Mouse (Mus musculus) heart, embryonic 12.5 days (tissue): Measurements from ENCODE around the gene Smurf2. TPM values are rescaled to one million over a fixed set of nuclear protein-coding genes. Genes with fewer than 3 reads are reported as not detected.

Experiments
- ATAC-seq: fragments of 200-750 bp; cut with Nextera tagmentation; 2 replicates; pipeline ENCODE4 v1.8.0; 2017; ENCODE audit warnings: moderate TSS enrichment, moderate library complexity; ENCODE audit not compliant: insufficient number of reproducible peaks, low FRiP score
- H3K27ac ChIP-seq: fragments of 300-500 bp; sonication (generic); 2 replicates; pipeline ENCODE4 v1.5.1; 2016; ENCODE audit warnings: mild to moderate bottlenecking, moderate library complexity; ENCODE audit not compliant: poor library complexity, severe bottlenecking
- H3K27me3 ChIP-seq: fragments of 300-500 bp; sonication (generic); replicated peaks from 2 replicates; pipeline ENCODE4 v1.6.1; 2016; ENCODE audit warnings: mild to moderate bottlenecking, moderate library complexity
- H3K36me3 ChIP-seq: fragments of 300-500 bp; sonication (generic); 2 replicates; pipeline ENCODE4 v1.6.1; 2016; ENCODE audit warnings: mild to moderate bottlenecking, moderate library complexity
- H3K4me1 ChIP-seq: fragments of 300-500 bp; sonication (generic); replicated peaks from 2 replicates; pipeline ENCODE4 v1.6.1; 2016; ENCODE audit warnings: mild to moderate bottlenecking
- H3K4me2 ChIP-seq: fragments of 300-500 bp; sonication (generic); 2 replicates; pipeline ENCODE4 v1.6.1; 2016; ENCODE audit warnings: mild to moderate bottlenecking, moderate library complexity
- H3K4me3 ChIP-seq: fragments of 300-500 bp; sonication (generic); 2 replicates; pipeline ENCODE4 v1.5.1; 2016; ENCODE audit warnings: mild to moderate bottlenecking
- H3K9ac ChIP-seq: fragments of 300-500 bp; sonication (generic); 2 replicates; pipeline ENCODE4 v1.6.1; 2016; ENCODE audit warnings: mild to moderate bottlenecking, moderate library complexity
- H3K9me3 ChIP-seq: fragments of 300-500 bp; sonication (generic); replicated peaks from 2 replicates; pipeline ENCODE4 v1.6.1; 2016; ENCODE audit warnings: mild to moderate bottlenecking, moderate library complexity
- WGBS: fragments of 180-500 bp; shearing (Covaris S2); methylation state at CpG from one replicate; pipeline ENCODE4 v1.1.7; 2016; 5-methylcytosine and 5-hydroxymethylcytosine counted together
- polyA plus RNA-seq: library from polyadenylated mRNA; unstranded; fragments of >200 nt; fragmentation: Nextera tagmentation; extraction: Ambion mirVana; gene quantifications from 2 replicates; pipeline ENCODE4 v1.2.1, GENCODE M21; 2016

The Smurf2 gene
- polyA plus RNA-seq, 1 experiment from 2014 or later, result 12.0 TPM

- H3K4me2 ChIP-seq, result no peak overlapping the region
- H3K27me3 ChIP-seq, result no peaks in the 10 kb centered on the region
- peaks cover 61% of the 10 kb centered on the region for H3K36me3 ChIP-seq
- H3K9me3 ChIP-seq, result no peaks in the 10 kb centered on the region
- 79% methylated on average over 6 of the region's 6 CpGs for WGBS
- H3K4me1 ChIP-seq, result peaks cover 34% of the 10 kb centered on the region
- no peak overlapping the region for H3K4me3 ChIP-seq
- H3K9ac ChIP-seq, result no peak overlapping the region
- ATAC-seq, result no peak
- no peak overlapping the region for H3K27ac ChIP-seq
These were observed 99.1 kb downstream of the Smurf2 start for GRCm38 (mm10) chr11:106821397-106821796.

GRCm38 (mm10) chr11:106820972-106821371 is 99.5 kb downstream of the Smurf2 start:
- no peak overlapping the region for H3K27ac ChIP-seq
- H3K9ac ChIP-seq, result no peak overlapping the region
- H3K4me2 ChIP-seq, result no peak overlapping the region
- WGBS, result 40% methylated on average over 4 of the region's 4 CpGs
- H3K36me3 ChIP-seq, result peaks cover 60% of the 10 kb centered on the region
- no peak for ATAC-seq
- H3K4me1 ChIP-seq, result peaks cover 34% of the 10 kb centered on the region
- H3K27me3 ChIP-seq, result no peaks in the 10 kb centered on the region
- no peak overlapping the region for H3K4me3 ChIP-seq
- no peaks in the 10 kb centered on the region for H3K9me3 ChIP-seq

- H3K4me1 ChIP-seq, result peaks cover 34% of the 10 kb centered on the region
- WGBS, result 89% methylated on average over 6 of the region's 6 CpGs
- no peaks in the 10 kb centered on the region for H3K27me3 ChIP-seq
- H3K4me2 ChIP-seq, result no peak overlapping the region
- peaks cover 62% of the 10 kb centered on the region for H3K36me3 ChIP-seq
- H3K4me3 ChIP-seq, result no peak overlapping the region
- ATAC-seq, result no peak
- H3K9me3 ChIP-seq, result no peaks in the 10 kb centered on the region
- H3K9ac ChIP-seq, result no peak overlapping the region
- no peak overlapping the region for H3K27ac ChIP-seq
These were observed 100.3 kb downstream of the Smurf2 start for GRCm38 (mm10) chr11:106820252-106820651.

GRCm38 (mm10) chr11:106819595-106819994 is 100.9 kb downstream of the Smurf2 start:
- no peaks in the 10 kb centered on the region for H3K9me3 ChIP-seq
- H3K4me3 ChIP-seq, result no peak overlapping the region
- WGBS, result 85% methylated on average over 9 of the region's 9 CpGs
- H3K36me3 ChIP-seq, result peaks cover 64% of the 10 kb centered on the region
- H3K27ac ChIP-seq, result no peak overlapping the region
- no peaks in the 10 kb centered on the region for H3K27me3 ChIP-seq
- H3K9ac ChIP-seq, result no peak overlapping the region
- no peak for ATAC-seq
- peaks cover 34% of the 10 kb centered on the region for H3K4me1 ChIP-seq
- no peak overlapping the region for H3K4me2 ChIP-seq

GRCm38 (mm10) chr11:106818341-106818740 is 102.2 kb downstream of the Smurf2 start:
- Histone ChIP-seq H3K27ac (peak overlapping the region; percentile 66), H3K9ac (no peak overlapping the region), H3K27me3 (no peaks in the 10 kb centered on the region), H3K4me1 (peaks cover 34% of the 10 kb centered on the region), H3K36me3 (peaks cover 67% of the 10 kb centered on the region), H3K4me2 (peak overlapping the region; percentile 51), H3K4me3 (0 out of 2 replicates have a peak overlapping the region, but pooled peaks have one; percentile 18), H3K9me3 (no peaks in the 10 kb centered on the region)
- 19% methylated on average over 9 of the region's 9 CpGs for WGBS
- ATAC-seq, result peak; percentile 58; the same call in 1 of the 2 replicates

- 83% methylated on average over 6 of the region's 6 CpGs for WGBS
- Histone ChIP-seq H3K4me1 (peaks cover 34% of the 10 kb centered on the region), H3K27ac (peak overlapping the region; percentile 41; the same call in 1 of the 2 replicates), H3K36me3 (peaks cover 73% of the 10 kb centered on the region), H3K27me3 (no peaks in the 10 kb centered on the region), H3K4me2 (no peak overlapping the region), H3K9me3 (no peaks in the 10 kb centered on the region), H3K9ac (no peak overlapping the region), H3K4me3 (no peak overlapping the region)
- ATAC-seq, result no peak
These were observed 102.7 kb downstream of the Smurf2 start for GRCm38 (mm10) chr11:106817808-106818207.

GRCm38 (mm10) chr11:106817156-106817555 is 103.4 kb downstream of the Smurf2 start:
- no peak for ATAC-seq
- H3K4me1 ChIP-seq, result peaks cover 28% of the 10 kb centered on the region
- H3K9ac ChIP-seq, result no peak overlapping the region
- no peak overlapping the region for H3K4me2 ChIP-seq
- no peak overlapping the region for H3K27ac ChIP-seq
- 86% methylated on average over 3 of the region's 3 CpGs for WGBS
- H3K36me3 ChIP-seq, result peaks cover 73% of the 10 kb centered on the region
- no peaks in the 10 kb centered on the region for H3K27me3 ChIP-seq
- no peak overlapping the region for H3K4me3 ChIP-seq
- no peaks in the 10 kb centered on the region for H3K9me3 ChIP-seq

GRCm38 (mm10) chr11:106816316-106816715 is 104.2 kb downstream of the Smurf2 start:
- ATAC-seq, result no peak
- Histone ChIP-seq H3K4me3 (no peak overlapping the region), H3K9me3 (no peaks in the 10 kb centered on the region), H3K9ac (no peak overlapping the region), H3K27me3 (no peaks in the 10 kb centered on the region), H3K4me2 (no peak overlapping the region), H3K27ac (no peak overlapping the region), H3K36me3 (peaks cover 80% of the 10 kb centered on the region), H3K4me1 (peaks cover 25% of the 10 kb centered on the region)
- 77% methylated on average over 7 of the region's 7 CpGs for WGBS

GRCm38 (mm10) chr11:106815761-106816160 is 104.8 kb downstream of the Smurf2 start:
- Histone ChIP-seq H3K27me3 (no peaks in the 10 kb centered on the region), H3K4me1 (peaks cover 20% of the 10 kb centered on the region), H3K9me3 (no peaks in the 10 kb centered on the region), H3K27ac (no peak overlapping the region), H3K36me3 (peaks cover 82% of the 10 kb centered on the region), H3K4me2 (no peak overlapping the region), H3K9ac (no peak overlapping the region), H3K4me3 (no peak overlapping the region)
- WGBS, result 69% methylated on average over 2 of the region's 2 CpGs
- ATAC-seq, result no peak

GRCm38 (mm10) chr11:106815331-106815730 is 105.2 kb downstream of the Smurf2 start:
- peaks cover 20% of the 10 kb centered on the region for H3K4me1 ChIP-seq
- 95% methylated on average over 2 of the region's 2 CpGs for whole genome bisulfite sequencing
- no peak overlapping the region for H3K4me3 ChIP-seq
- H3K9me3 ChIP-seq, result no peaks in the 10 kb centered on the region
- no peak for ATAC-seq
- no peak overlapping the region for H3K4me2 ChIP-seq
- H3K36me3 ChIP-seq, result peaks cover 82% of the 10 kb centered on the region
- no peak overlapping the region for H3K27ac ChIP-seq
- no peaks in the 10 kb centered on the region for H3K27me3 ChIP-seq
- H3K9ac ChIP-seq, result no peak overlapping the region

GRCm38 (mm10) chr11:106814601-106815320 is 105.8 kb downstream of the Smurf2 start:
- no peak overlapping the region for H3K9ac ChIP-seq
- peaks cover 84% of the 10 kb centered on the region for H3K36me3 ChIP-seq
- H3K9me3 ChIP-seq, result no peaks in the 10 kb centered on the region
- ATAC-seq, result no peak
- peaks cover 20% of the 10 kb centered on the region for H3K4me1 ChIP-seq
- H3K4me2 ChIP-seq, result no peak overlapping the region
- no peak overlapping the region for H3K4me3 ChIP-seq
- no peaks in the 10 kb centered on the region for H3K27me3 ChIP-seq
- WGBS, result 75% methylated on average over 14 of the region's 14 CpGs
- no peak overlapping the region for H3K27ac ChIP-seq
